Mouse (Mus musculus) heart, embryonic 11.5 days (tissue): ENCODE data around the gene Lypla2. TPM values are rescaled to one million over a fixed set of nuclear protein-coding genes. Genes with fewer than 3 reads are reported as not detected.

Experiments used
- ATAC-seq: fragments of 200-750 bp; cut with Nextera tagmentation; replicated peaks from 2 replicates; pipeline ENCODE4 v1.8.0; 2017; ENCODE audit warnings: moderate library complexity; ENCODE audit not compliant: insufficient number of reproducible peaks, low FRiP score, low TSS enrichment
- H3K27ac ChIP-seq: fragments of 300-500 bp; sonication (generic); 2 replicates; pipeline ENCODE4 v1.5.1; 2014; ENCODE audit warnings: mild to moderate bottlenecking, low read depth, low read length
- H3K27me3 ChIP-seq: fragments of 300-500 bp; sonication (generic); 2 replicates; pipeline ENCODE4 v1.6.1; 2014; ENCODE audit warnings: mild to moderate bottlenecking, low read length, mixed read lengths; ENCODE audit not compliant: control insufficient read depth, insufficient read depth
- H3K36me3 ChIP-seq: fragments of 300-500 bp; sonication (generic); 2 replicates; pipeline ENCODE4 v1.6.1; 2014; ENCODE audit warnings: mild to moderate bottlenecking, low read length, moderate library complexity, mixed read lengths; ENCODE audit not compliant: control insufficient read depth, insufficient read depth
- H3K4me1 ChIP-seq: fragments of 300-500 bp; sonication (generic); 2 replicates; pipeline ENCODE4 v1.6.1; 2014; ENCODE audit warnings: low read length; ENCODE audit not compliant: control insufficient read depth, insufficient read depth
- H3K4me2 ChIP-seq: fragments of 300-500 bp; sonication (generic); 2 replicates; pipeline ENCODE4 v1.6.1; 2014; ENCODE audit warnings: mild to moderate bottlenecking, moderate library complexity
- H3K4me3 ChIP-seq: fragments of 300-500 bp; sonication (generic); 2 replicates; pipeline ENCODE4 v1.5.1; 2014; ENCODE audit warnings: low read depth, low read length
- H3K9ac ChIP-seq: fragments of 300-500 bp; sonication (generic); 2 replicates; pipeline ENCODE4 v1.6.1; 2014; ENCODE audit warnings: mild to moderate bottlenecking, low read depth, low read length, moderate library complexity
- H3K9me3 ChIP-seq: fragments of 300-500 bp; sonication (generic); replicated peaks from 2 replicates; pipeline ENCODE4 v1.6.1; 2016; ENCODE audit warnings: low read length; ENCODE audit not compliant: control insufficient read depth
- WGBS: fragments of 180-500 bp; shearing (Covaris S2); extraction: QIAGEN DNeasy Blood & Tissue Kit; methylation state at CpG from one replicate; pipeline ENCODE4 v1.1.7; 2014; ENCODE audit not compliant: insufficient replicate concordance; 5-methylcytosine and 5-hydroxymethylcytosine counted together
- polyA plus RNA-seq: library from polyadenylated mRNA; unstranded; fragments of >200 nt; fragmentation: Nextera tagmentation; extraction: Ambion mirVana; gene quantifications from 2 replicates; pipeline ENCODE4 v1.2.1, GENCODE M21; 2014

Lypla2 gene
- polyA plus RNA-seq, 1 experiment from 2014 or later = 71.5 TPM

DNA sequence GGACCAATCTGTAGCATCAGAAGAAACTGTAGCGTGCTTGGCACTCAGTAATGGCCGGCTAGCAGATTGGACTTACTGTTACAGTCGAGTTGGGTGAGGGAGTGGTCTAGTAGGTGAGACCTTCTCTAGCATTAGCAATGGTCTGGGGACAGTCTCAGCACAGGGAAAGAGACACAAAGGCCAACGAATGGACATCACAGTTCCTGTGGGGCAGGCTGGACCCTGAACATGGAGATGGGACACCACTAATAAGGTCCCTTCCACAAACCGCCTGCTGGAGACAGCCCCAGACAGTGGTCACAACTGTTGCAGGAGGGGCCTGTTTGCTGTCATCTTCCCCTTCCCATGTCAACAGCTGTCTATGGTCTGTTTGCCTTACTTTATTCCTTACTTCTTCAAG is 10.7 kb downstream of the Lypla2 start:
- H3K9ac ChIP-seq = no peak overlapping the region
- no peak overlapping the region for H3K4me3 ChIP-seq
- no peaks in the 10 kb centered on the region for H3K27me3 ChIP-seq
- H3K9me3 ChIP-seq = no peaks in the 10 kb centered on the region
- ATAC-seq = no peak
- H3K27ac ChIP-seq = no peak overlapping the region
- H3K4me2 ChIP-seq = no peak overlapping the region
- H3K36me3 ChIP-seq = peaks cover 18% of the 10 kb centered on the region
- H3K4me1 ChIP-seq = peaks cover 14% of the 10 kb centered on the region
- WGBS = 80% methylated on average over 5 of the region's 5 CpGs

DNA sequence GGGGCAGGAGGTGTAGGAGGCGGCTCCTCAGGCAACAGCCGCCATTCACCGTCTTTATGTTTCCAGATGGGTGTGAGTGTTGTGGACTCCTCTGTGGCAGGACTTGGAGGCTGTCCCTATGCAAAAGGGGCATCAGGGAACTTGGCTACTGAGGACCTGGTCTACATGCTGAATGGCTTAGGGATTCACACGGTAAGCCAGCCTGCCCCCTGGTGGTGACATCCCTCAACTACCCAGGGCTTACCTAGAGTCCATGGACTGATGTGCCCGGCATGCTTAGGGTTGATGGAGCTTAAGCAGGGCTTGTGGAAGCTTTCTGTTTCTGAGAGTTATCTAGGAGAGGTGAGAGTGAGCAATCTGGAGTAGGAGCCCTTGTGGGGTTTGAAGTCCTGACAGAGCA is 11.7 kb downstream of the Lypla2 start:
- Histone ChIP-seq H3K27me3 (no peaks in the 10 kb centered on the region), H3K9me3 (no peaks in the 10 kb centered on the region), H3K27ac (no peak overlapping the region), H3K4me2 (no peak overlapping the region), H3K9ac (no peak overlapping the region), H3K36me3 (peaks cover 11% of the 10 kb centered on the region), H3K4me1 (peaks cover 14% of the 10 kb centered on the region), H3K4me3 (no peak overlapping the region)
- WGBS = 22% methylated on average over 5 of the region's 5 CpGs
- no peak for ATAC-seq

DNA sequence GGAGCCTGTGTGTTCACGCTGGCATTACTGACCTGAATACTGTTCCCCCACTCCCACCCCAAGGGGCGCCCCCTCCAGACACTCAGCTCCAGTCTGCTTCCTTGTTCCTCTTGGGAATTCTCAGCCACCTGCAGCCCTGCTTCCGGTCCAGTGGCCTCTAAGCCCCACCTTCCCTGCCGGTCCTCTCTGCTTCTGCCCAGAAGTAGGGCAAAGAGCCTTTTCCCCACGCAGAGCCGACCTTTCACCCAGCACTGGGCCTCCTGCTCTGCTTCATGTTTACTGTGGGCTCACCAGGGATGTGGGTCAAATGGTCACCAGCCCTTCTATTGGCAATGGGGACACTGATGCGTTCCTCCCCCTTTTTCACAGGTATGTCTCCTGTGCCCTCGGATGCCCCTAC is 14.1 kb downstream of the Lypla2 start:
- peaks cover 11% of the 10 kb centered on the region for H3K36me3 ChIP-seq

DNA sequence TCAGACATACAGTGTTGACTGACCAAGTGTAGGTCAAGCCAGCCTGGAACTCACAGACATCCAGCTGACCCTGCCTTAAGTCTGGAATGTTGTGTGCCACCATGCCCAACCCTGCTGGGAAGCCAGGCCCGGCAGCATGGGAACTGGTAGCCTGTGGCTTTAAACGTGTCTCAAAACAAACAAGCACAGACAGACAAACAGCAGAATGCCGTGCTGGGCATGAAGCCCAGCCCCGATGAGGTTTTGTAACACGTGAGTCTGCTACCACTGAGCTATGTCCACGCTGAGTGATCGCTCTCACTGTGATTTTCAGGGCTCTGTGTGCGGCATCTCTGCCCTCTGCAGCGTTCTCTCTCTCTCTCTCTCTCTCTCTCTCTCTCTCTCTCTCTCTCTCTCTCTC is 16.5 kb downstream of the Lypla2 start:
- no peak overlapping the region for H3K4me2 ChIP-seq
- peaks cover 27% of the 10 kb centered on the region for H3K36me3 ChIP-seq

More for the DNA sequence above, 14.1 kb downstream of the Lypla2 start:
- Histone ChIP-seq H3K9ac (no peak overlapping the region), H3K4me3 (no peak overlapping the region), H3K9me3 (no peaks in the 10 kb centered on the region), H3K4me1 (peaks cover 3% of the 10 kb centered on the region), H3K4me2 (no peak overlapping the region), H3K27ac (no peak overlapping the region), H3K27me3 (no peaks in the 10 kb centered on the region)
- ATAC-seq = no peak
- WGBS = 60% methylated on average over 8 of the region's 8 CpGs

DNA sequence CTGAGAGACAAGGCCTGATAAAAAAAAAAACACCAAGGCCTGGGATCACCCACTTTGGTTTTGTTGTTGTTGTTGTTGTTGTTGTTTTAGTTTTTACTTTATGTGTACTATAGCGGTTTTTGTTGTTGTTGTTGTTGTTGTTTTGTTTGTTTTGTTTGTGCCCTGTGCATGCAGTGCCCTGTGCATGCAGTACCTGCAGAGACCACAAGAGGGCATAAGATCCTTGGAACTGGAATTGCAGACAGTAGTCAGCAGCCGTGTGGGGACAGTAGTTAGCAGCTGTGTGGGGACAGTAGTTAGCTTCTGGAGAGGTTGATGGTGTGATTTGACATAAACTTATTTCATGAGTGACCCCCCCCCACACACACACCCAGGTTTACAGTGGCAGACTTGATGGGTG is 18.2 kb downstream of the Lypla2 start:
- peaks cover 25% of the 10 kb centered on the region for H3K36me3 ChIP-seq
- H3K27me3 ChIP-seq = no peaks in the 10 kb centered on the region
- no peaks in the 10 kb centered on the region; the same call in 1 of the 2 replicates for H3K9me3 ChIP-seq
- H3K9ac ChIP-seq = no peak overlapping the region
- H3K4me3 ChIP-seq = no peak overlapping the region
- H3K4me1 ChIP-seq = no peaks in the 10 kb centered on the region; the same call in 1 of the 2 replicates
- no peak overlapping the region for H3K27ac ChIP-seq
- no peak overlapping the region for H3K4me2 ChIP-seq
- 14% methylated on average over 2 of the region's 2 CpGs for WGBS
- no peak for ATAC-seq

More for the DNA sequence above, 16.5 kb downstream of the Lypla2 start:
- no peak overlapping the region for H3K4me3 ChIP-seq
- 78% methylated on average over 9 of the region's 9 CpGs for WGBS
- ATAC-seq = no peak
- H3K9ac ChIP-seq = no peak overlapping the region
- no peak overlapping the region for H3K27ac ChIP-seq
- no peaks in the 10 kb centered on the region for H3K4me1 ChIP-seq
- H3K9me3 ChIP-seq = no peaks in the 10 kb centered on the region; the same call in 1 of the 2 replicates
- no peaks in the 10 kb centered on the region for H3K27me3 ChIP-seq

DNA sequence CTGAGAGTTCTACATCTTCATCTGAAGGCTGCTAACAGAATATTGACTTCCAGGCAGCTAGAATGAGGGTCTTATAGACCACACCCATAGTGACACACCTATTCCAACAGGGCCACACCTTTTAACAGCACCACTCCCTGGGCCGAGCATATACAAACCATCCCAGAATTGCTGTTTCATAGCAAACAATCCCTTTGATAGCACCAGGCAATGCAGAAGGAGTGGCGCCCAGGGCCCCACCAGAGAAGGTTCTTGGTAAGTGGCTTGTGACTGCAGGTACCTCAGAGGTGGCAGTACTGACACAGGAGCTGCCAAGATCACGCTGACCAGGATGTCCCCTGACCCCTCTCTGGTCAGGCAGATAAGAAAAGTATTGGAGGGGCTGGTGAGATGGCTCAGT is 19.2 kb downstream of the Lypla2 start:
- Histone ChIP-seq H3K27me3 (no peaks in the 10 kb centered on the region), H3K4me3 (no peak overlapping the region), H3K9ac (no peak overlapping the region), H3K9me3 (no peaks in the 10 kb centered on the region; the same call in 1 of the 2 replicates), H3K4me1 (peaks cover 4% of the 10 kb centered on the region; the same call in 1 of the 2 replicates), H3K27ac (no peak overlapping the region), H3K36me3 (peaks cover 23% of the 10 kb centered on the region), H3K4me2 (no peak overlapping the region)
- ATAC-seq = no peak
- 86% methylated on average over 3 of the region's 3 CpGs for WGBS

DNA sequence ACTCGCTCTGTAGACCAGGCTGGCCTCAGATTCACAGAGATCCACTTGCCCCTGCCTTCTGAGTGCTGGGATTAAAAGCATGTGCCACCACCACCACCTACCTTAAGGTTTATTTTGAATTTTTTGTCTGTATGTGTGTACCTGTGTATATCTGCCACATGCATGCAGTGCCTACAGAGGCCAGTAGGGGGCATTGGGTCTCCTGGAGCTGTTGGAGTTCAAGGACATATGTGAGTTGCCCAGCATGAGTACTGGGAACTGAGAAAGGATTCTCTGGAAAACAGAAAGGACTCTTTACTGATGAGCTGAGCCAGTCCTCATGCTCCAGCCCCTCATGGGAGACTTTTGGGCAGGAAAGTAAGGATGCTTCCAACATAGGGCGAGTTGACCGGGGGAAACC is 20.9 kb downstream of the Lypla2 start:
- no peaks in the 10 kb centered on the region; the same call in 1 of the 2 replicates for H3K9me3 ChIP-seq
- peaks cover 5% of the 10 kb centered on the region; the same call in 1 of the 2 replicates for H3K4me1 ChIP-seq
- no peaks in the 10 kb centered on the region for H3K27me3 ChIP-seq
- H3K36me3 ChIP-seq = peaks cover 21% of the 10 kb centered on the region
- no peak overlapping the region for H3K4me3 ChIP-seq
- no peak overlapping the region for H3K4me2 ChIP-seq
- no peak for ATAC-seq
- no peak overlapping the region for H3K9ac ChIP-seq
- 92% methylated on average over 3 of the region's 3 CpGs for WGBS
- H3K27ac ChIP-seq = no peak overlapping the region

DNA sequence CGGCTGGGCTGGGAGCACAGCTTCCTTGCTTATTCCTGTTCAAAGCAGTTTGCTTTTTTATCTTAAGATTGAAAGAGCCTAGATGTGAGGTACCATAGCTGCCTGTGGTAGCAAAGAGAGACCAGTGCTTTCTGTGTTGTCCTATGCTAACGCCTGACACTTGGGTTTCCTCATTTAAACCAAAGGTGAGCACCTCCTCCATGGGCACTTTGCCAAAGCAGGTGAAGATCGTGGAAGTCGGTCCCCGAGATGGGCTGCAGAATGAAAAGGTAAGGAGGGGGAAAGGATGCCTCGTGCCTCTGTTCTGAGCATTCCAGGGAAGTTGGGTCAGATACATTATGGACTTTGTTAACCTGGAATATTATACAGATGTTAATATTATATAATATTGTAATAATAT is 22.1 kb downstream of the Lypla2 start:
- no peaks in the 10 kb centered on the region; the same call in 1 of the 2 replicates for H3K9me3 ChIP-seq
- H3K4me3 ChIP-seq = no peak overlapping the region
- no peak overlapping the region for H3K4me2 ChIP-seq
- peaks cover 18% of the 10 kb centered on the region for H3K36me3 ChIP-seq
- no peak overlapping the region for H3K9ac ChIP-seq
- 78% methylated on average over 6 of the region's 6 CpGs for WGBS
- H3K4me1 ChIP-seq = peaks cover 9% of the 10 kb centered on the region
- H3K27ac ChIP-seq = 0 out of 2 replicates have a peak overlapping the region, but pooled peaks have one; percentile 29
- H3K27me3 ChIP-seq = no peaks in the 10 kb centered on the region
- ATAC-seq = no peak

DNA sequence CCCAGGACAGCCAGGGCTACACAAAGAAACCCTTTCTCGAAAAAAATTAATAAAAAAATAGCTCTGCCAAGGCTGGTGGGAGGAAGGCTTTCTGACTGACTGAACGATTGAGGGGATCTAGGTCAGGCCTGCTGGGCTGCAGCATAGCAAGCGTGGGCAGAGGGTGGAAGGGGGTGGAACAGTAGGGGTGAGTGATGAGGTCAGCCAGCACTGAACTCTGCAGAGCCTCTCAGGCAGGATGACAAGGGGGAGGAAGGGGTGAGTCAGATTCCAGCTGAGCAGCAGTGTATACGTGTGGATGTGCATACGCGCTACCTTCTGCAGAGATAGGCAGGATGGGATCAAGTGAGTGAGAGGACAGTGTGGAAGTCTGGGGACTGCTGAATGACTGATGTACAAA is 22.5 kb downstream of the Lypla2 start:
- Histone ChIP-seq H3K27me3 (no peaks in the 10 kb centered on the region), H3K4me1 (peaks cover 9% of the 10 kb centered on the region), H3K9ac (no peak overlapping the region), H3K27ac (0 out of 2 replicates have a peak overlapping the region, but pooled peaks have one; percentile 29), H3K36me3 (peaks cover 18% of the 10 kb centered on the region), H3K4me3 (no peak overlapping the region), H3K4me2 (no peak overlapping the region), H3K9me3 (no peaks in the 10 kb centered on the region; the same call in 1 of the 2 replicates)
- 48% methylated on average over 6 of the region's 6 CpGs for WGBS
- 0 out of 2 replicates have a peak, but pooled peaks have one; percentile 33 for ATAC-seq
